Mouse (Mus musculus) embryonic facial prominence, embryonic 13.5 days (tissue): ENCODE results near the gene Med4. TPM values are rescaled to one million over a fixed set of nuclear protein-coding genes. Genes with fewer than 3 reads are reported as not detected.

ENCODE experiments used
- ATAC-seq: fragments of 200-750 bp; cut with Nextera tagmentation; 2 replicates; pipeline ENCODE4 v1.8.0; 2017; ENCODE audit warnings: low read depth; ENCODE audit not compliant: insufficient number of reproducible peaks, insufficient read depth, low FRiP score, low TSS enrichment
- H3K27ac ChIP-seq: fragments of 300-500 bp; sonication (generic); 2 replicates; pipeline ENCODE4 v1.5.1; 2015; ENCODE audit warnings: moderate library complexity, mild to moderate bottlenecking, inconsistent platforms
- H3K27me3 ChIP-seq: fragments of 300-500 bp; sonication (generic); 2 replicates; pipeline ENCODE4 v1.6.1; 2015; ENCODE audit warnings: mild to moderate bottlenecking, inconsistent platforms
- H3K36me3 ChIP-seq: fragments of 300-500 bp; sonication (generic); 2 replicates; pipeline ENCODE4 v1.6.1; 2015; ENCODE audit warnings: mild to moderate bottlenecking, inconsistent platforms
- H3K4me1 ChIP-seq: fragments of 300-500 bp; sonication (generic); 2 replicates; pipeline ENCODE4 v1.6.1; 2015; ENCODE audit warnings: inconsistent platforms
- H3K4me2 ChIP-seq: fragments of 300-500 bp; sonication (generic); 2 replicates; pipeline ENCODE4 v1.6.1; 2015; ENCODE audit warnings: moderate library complexity, mild to moderate bottlenecking, inconsistent platforms
- H3K4me3 ChIP-seq: fragments of 300-500 bp; sonication (generic); 2 replicates; pipeline ENCODE4 v1.5.1; 2015; ENCODE audit warnings: mild to moderate bottlenecking, inconsistent platforms
- H3K9ac ChIP-seq: fragments of 300-500 bp; sonication (generic); 2 replicates; pipeline ENCODE4 v1.6.1; 2015; ENCODE audit warnings: mild to moderate bottlenecking, inconsistent platforms
- H3K9me3 ChIP-seq: fragments of 300-500 bp; sonication (generic); 2 replicates; pipeline ENCODE4 v1.6.1; 2016; ENCODE audit warnings: inconsistent platforms
- WGBS: fragments of 180-500 bp; shearing (Covaris S2); methylation state at CpG from one replicate; pipeline ENCODE4 v1.1.7; 2015; ENCODE audit warnings: mixed read lengths; 5-methylcytosine and 5-hydroxymethylcytosine counted together
- polyA plus RNA-seq: library from polyadenylated mRNA; unstranded; fragments of >200 nt; fragmentation: Nextera tagmentation; extraction: Ambion mirVana; gene quantifications from 2 replicates; pipeline ENCODE4 v1.2.1, GENCODE M21; 2015

The Med4 gene
- polyA plus RNA-seq, 1 experiment from 2014 or later = 103 TPM

DNA sequence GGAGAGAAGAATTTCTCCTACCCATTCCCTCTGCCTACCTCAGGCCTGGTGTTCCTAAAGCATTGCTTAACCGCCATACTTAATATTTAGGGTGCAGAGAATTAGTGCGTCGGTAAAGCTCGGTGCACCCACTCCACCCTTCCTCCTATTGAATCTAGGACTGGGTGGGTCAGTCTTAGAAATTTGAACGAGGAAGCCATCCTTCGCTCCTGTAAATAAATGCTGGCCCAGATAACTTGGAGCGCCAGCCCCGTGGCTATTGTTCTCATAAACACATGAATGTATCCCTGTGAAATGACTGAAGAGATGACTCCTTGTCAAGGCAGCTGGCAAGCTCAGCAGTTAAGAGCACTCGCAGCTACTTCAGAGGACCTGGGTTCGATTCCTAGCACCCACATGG is 32.7 kb upstream of the Med4 start:
- Histone ChIP-seq H3K36me3 (no peaks in the 10 kb centered on the region), H3K9me3 (no peaks in the 10 kb centered on the region), H3K4me1 (peaks cover 48% of the 10 kb centered on the region), H3K27me3 (no peaks in the 10 kb centered on the region), H3K4me2 (no peak overlapping the region), H3K27ac (no peak overlapping the region), H3K4me3 (no peak overlapping the region), H3K9ac (no peak overlapping the region)
- no peak for ATAC-seq
- 92% methylated on average over 10 of the region's 10 CpGs for WGBS

DNA sequence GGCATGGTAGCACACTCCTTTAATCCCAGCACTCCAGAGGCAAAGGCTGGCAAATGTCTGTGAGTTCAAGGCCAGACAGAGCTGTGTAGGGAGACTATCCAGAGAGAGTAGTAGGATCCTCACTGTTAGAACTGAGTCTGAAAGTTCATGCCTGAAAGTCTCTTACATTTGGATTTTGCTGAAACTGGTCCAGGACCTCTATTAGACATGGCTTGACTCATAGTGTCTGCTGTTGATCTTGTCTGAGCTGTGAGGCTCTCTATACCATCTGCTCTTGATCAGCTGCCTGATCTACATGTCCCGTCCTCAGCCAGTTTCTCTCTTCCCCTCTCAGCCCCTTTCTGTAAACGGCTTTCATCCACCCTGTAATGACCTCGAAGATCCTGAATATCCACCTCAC is 31.5 kb upstream of the Med4 start:
- Histone ChIP-seq H3K9ac (no peak overlapping the region), H3K4me2 (no peak overlapping the region), H3K36me3 (no peaks in the 10 kb centered on the region), H3K27ac (no peak overlapping the region), H3K27me3 (no peaks in the 10 kb centered on the region), H3K4me3 (no peak overlapping the region), H3K4me1 (peaks cover 46% of the 10 kb centered on the region), H3K9me3 (no peaks in the 10 kb centered on the region)
- WGBS = 48% methylated on average over 3 of the region's 3 CpGs
- ATAC-seq = no peak

DNA sequence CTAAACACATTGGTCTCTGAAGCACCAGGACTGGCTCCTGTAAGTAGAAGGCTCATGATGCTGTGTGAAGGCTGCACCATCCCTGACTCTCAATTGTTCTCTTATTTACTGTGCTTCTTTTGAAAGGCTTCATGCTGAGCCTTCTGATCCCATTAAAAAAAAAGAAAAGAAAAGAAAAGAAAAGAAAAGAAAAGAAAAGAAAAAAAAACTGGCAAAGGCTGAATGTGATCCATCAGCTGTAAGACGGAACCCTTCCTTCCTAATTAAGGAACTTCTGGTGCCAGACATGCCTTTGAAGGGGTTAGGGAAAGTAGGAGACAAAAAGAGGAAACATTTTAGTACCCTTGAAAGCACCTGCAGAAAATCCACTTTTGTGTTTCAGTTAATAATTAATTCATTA is 30.1 kb upstream of the Med4 start:
- no peak overlapping the region for H3K4me3 ChIP-seq
- H3K36me3 ChIP-seq = no peaks in the 10 kb centered on the region
- H3K27me3 ChIP-seq = no peaks in the 10 kb centered on the region
- no peak for ATAC-seq
- H3K4me1 ChIP-seq = peaks cover 32% of the 10 kb centered on the region
- H3K9ac ChIP-seq = no peak overlapping the region
- H3K9me3 ChIP-seq = no peaks in the 10 kb centered on the region
- no peak overlapping the region for H3K27ac ChIP-seq
- WGBS = 73% methylated on average over 1 of the region's 1 CpGs
- no peak overlapping the region for H3K4me2 ChIP-seq

DNA sequence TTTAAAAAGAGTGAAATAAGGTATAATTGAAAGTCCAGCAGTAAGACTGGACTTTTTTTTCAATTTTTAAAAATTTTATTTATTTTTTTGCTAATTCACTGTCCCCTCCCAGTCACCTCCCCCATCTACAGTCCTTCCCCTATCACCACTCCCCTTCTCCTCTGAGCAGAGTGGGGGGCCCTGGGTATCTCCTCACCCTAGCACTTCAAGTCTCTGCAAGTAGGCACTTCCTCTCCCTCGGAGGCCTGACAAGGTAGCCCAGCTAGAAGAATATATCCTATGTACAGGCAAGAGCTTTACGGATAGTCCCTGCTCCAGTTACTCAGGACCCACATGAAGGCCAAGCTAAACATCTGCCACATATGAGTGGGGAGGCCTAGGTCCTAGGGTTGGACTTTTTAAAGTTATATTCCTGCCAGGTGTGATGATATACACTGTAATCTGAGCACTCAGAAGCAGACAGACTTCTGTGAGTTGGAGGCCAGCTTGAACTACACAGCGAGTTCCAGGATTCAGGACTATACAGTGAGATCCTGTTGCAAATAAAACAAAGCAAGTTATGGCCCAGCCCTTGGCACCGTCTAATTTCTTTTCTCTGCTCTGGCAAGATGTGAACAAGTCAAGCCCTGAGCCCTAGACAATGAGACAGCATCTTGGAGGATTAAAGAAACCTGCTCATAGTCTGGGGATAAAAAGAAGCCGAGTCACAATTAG is 26.2 kb upstream of the Med4 start:
- no peak overlapping the region for H3K4me3 ChIP-seq
- no peak overlapping the region for H3K4me2 ChIP-seq
- H3K27ac ChIP-seq = peak overlapping the region; percentile 44; the same call in 1 of the 2 replicates
- no peaks in the 10 kb centered on the region for H3K9me3 ChIP-seq
- no peak overlapping the region for H3K9ac ChIP-seq
- H3K36me3 ChIP-seq = no peaks in the 10 kb centered on the region
- peak; percentile 68 for ATAC-seq
- no peaks in the 10 kb centered on the region for H3K27me3 ChIP-seq
- 61% methylated on average over 5 of the region's 5 CpGs for WGBS
- H3K4me1 ChIP-seq = peaks cover 12% of the 10 kb centered on the region

DNA sequence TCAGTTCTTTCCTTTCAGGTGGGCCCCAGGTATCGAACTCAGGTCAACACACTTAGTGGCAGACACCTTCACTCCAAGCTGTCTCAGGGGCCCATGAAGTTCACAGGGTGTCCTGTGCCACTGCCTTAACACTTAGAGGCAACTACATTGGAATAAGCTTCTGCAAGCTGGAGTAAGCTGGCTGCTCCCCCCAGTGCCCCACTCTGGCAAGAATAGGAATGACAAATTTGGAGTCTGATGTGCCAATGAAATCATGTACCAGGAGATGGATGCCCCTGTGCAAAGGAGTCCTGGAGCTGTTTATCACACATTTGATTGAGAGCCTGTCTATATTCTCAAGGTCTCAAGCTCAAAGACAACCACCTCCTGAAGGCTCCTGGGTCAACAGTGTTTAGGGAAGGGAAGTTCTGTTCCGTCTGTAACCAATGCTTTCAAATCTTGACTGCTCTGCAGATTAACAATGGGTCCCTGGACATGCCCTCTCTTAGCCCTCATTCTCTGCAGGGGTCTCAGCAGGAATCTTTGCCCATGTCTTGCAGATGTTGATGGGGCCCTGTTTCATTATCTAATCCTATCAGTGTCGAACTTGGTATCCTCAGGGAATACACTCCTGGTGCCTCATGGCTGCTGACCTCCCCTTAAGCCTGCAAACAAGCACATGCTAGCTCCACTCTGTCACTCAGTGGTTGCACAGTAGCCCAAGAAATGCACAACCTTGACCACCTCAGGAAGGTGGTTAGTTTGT is 25.3 kb upstream of the Med4 start:
- Histone ChIP-seq H3K27me3 (no peaks in the 10 kb centered on the region), H3K4me3 (no peak overlapping the region), H3K4me1 (peaks cover 12% of the 10 kb centered on the region), H3K27ac (no peak overlapping the region), H3K9ac (no peak overlapping the region), H3K9me3 (no peaks in the 10 kb centered on the region), H3K36me3 (no peaks in the 10 kb centered on the region), H3K4me2 (no peak overlapping the region)
- no peak for ATAC-seq
- WGBS = 60% methylated on average over 3 of the region's 3 CpGs

DNA sequence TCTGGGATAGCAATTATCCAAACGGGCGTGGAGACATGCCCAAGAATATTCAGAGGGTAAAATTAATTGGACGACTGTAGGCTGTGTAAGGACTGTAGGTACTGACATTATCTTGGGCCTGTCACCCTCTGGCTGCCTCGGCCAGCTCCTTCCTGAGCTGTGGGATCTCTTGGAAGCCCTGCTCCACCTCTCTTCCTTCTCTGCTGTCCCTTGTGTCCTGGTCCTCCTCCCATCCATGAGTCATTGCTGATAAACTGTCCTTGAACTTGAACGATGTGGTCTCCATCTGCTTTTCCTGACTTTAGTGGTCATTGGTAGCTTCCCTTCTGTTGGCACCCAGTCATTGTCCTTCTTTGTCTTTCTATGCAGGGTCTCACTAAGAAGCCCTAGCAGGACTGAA is 23.2 kb upstream of the Med4 start:
- no peak for ATAC-seq
- peaks cover 5% of the 10 kb centered on the region for H3K4me1 ChIP-seq
- no peak overlapping the region for H3K9ac ChIP-seq
- no peak overlapping the region for H3K4me2 ChIP-seq
- WGBS = 62% methylated on average over 5 of the region's 5 CpGs
- H3K36me3 ChIP-seq = no peaks in the 10 kb centered on the region
- no peaks in the 10 kb centered on the region for H3K9me3 ChIP-seq
- H3K4me3 ChIP-seq = no peak overlapping the region
- H3K27me3 ChIP-seq = no peaks in the 10 kb centered on the region
- no peak overlapping the region for H3K27ac ChIP-seq

DNA sequence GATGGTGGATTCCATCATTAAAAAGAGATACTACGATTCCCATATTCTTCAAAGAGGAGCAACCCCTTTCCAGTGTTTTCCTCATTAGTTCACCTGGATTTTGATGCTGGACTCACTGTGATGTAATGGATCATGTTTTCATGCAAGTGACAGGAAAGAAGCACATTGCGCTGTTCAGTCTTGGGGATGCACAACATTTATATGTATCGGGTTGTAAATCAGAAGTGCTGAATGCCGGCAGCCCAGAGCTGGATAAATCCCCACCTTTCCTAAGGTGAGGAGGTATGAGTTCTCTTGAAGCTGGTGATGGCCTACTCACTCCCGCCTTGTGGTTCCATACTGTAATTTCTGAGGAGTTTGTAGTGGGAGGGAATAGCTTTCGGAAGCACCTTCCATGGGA is 16.5 kb upstream of the Med4 start:
- no peak for ATAC-seq
- H3K9me3 ChIP-seq = peaks cover 2% of the 10 kb centered on the region; the same call in 1 of the 2 replicates
- H3K4me2 ChIP-seq = no peak overlapping the region
- H3K27ac ChIP-seq = no peak overlapping the region
- H3K4me1 ChIP-seq = no peaks in the 10 kb centered on the region
- no peaks in the 10 kb centered on the region for H3K36me3 ChIP-seq
- H3K9ac ChIP-seq = no peak overlapping the region
- H3K4me3 ChIP-seq = no peak overlapping the region
- 92% methylated on average over 6 of the region's 6 CpGs for WGBS
- no peaks in the 10 kb centered on the region for H3K27me3 ChIP-seq

DNA sequence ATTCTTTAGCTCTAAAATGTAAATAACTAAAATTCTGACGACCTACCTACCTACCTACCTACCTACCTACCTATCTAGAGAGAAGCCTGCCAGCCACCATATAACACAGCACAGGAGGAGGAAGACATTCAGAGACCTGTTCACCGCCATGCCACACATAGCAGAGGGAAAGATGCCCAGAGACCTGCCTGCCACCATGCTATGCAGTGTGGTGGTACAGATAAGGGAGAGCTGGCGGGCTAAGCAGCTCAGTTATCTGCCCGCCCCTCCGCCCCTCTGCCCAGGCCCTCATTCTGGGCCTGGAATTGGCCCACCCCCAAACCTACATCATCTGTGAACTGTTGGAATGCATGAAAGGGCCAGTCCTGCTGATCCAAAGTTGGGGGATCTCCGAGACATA is 15.7 kb upstream of the Med4 start:
- peaks cover 2% of the 10 kb centered on the region; the same call in 1 of the 2 replicates for H3K9me3 ChIP-seq
- no peak overlapping the region for H3K9ac ChIP-seq
- H3K4me3 ChIP-seq = no peak overlapping the region
- H3K4me2 ChIP-seq = no peak overlapping the region
- H3K27ac ChIP-seq = no peak overlapping the region
- no peak for ATAC-seq
- H3K36me3 ChIP-seq = no peaks in the 10 kb centered on the region
- no peaks in the 10 kb centered on the region for H3K27me3 ChIP-seq
- 83% methylated on average over 6 of the region's 6 CpGs for WGBS
- H3K4me1 ChIP-seq = no peaks in the 10 kb centered on the region

DNA sequence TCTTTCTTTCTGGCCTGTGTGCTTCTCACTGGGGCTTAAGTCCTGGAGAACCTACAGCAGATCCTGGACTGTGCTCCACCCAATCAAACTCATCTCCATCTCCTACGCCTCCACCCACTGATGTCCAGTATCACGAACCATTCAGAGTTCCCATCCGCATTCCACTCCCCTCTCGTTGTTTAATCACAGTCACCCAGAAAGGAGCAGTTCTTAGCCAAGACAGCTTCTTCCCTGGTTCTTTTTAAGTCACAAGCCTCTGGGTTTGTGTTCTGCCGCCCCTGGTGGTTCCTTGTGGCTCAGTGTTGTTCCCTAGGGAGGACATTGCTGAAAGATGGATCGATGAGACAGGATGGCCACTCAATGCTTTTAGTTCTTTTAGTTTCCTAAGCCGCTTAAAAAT is 14.1 kb upstream of the Med4 start:
- Histone ChIP-seq H3K27ac (no peak overlapping the region), H3K4me1 (no peaks in the 10 kb centered on the region), H3K4me3 (no peak overlapping the region), H3K9me3 (peaks cover 2% of the 10 kb centered on the region; the same call in 1 of the 2 replicates), H3K4me2 (no peak overlapping the region), H3K36me3 (no peaks in the 10 kb centered on the region), H3K27me3 (no peaks in the 10 kb centered on the region), H3K9ac (no peak overlapping the region)
- WGBS = 74% methylated on average over 7 of the region's 7 CpGs
- no peak for ATAC-seq

DNA sequence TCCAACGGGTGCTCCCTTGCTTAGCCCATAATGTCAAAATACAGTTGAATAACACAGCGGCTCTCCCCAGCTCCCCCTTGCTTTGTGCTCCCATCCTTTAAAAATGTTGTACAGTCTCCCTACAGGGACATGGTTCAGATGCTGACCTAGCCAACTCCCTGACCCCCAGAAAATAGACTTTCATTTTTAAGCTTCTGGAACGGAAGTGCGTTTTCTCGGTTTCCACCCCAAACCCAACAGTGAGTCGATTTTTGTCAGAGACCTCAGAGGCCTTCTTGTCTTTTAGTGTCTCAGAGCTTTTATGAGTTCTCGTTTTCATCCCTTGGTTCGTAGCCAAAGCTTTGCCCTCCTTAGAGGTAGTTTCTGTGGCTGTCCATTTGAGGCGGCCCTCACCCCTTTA is 8.5 kb upstream of the Med4 start:
- Histone ChIP-seq H3K4me1 (peaks cover 19% of the 10 kb centered on the region), H3K27ac (no peak overlapping the region), H3K27me3 (no peaks in the 10 kb centered on the region), H3K4me2 (no peak overlapping the region), H3K9ac (no peak overlapping the region), H3K9me3 (no peaks in the 10 kb centered on the region), H3K4me3 (no peak overlapping the region), H3K36me3 (no peaks in the 10 kb centered on the region)
- 89% methylated on average over 9 of the region's 9 CpGs for WGBS
- no peak for ATAC-seq

DNA sequence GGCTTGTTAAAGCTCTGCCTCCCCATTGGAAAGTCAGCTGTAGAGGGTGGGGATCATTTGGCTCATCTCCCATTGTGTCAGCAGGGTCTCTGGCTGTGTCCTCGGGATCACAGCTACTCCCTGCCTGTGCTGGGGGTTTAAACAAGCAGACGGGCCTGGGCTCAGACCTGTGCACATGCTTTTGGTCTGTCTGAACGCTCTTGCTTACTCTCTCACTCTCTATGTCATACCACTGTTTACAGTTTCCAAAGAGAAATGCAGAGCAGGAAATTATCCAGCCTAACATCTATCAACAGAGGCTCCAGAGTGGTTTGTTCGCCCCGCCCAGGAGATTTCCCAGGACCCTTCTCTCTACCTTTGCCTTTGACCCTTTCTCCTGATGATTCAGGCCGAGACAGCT is 8.1 kb upstream of the Med4 start:
- H3K9ac ChIP-seq = no peak overlapping the region
- H3K27ac ChIP-seq = no peak overlapping the region; the same call in 1 of the 2 replicates
- 76% methylated on average over 6 of the region's 6 CpGs for WGBS
- no peaks in the 10 kb centered on the region for H3K9me3 ChIP-seq
- no peaks in the 10 kb centered on the region for H3K27me3 ChIP-seq
- no peak for ATAC-seq
- no peaks in the 10 kb centered on the region for H3K36me3 ChIP-seq
- H3K4me2 ChIP-seq = no peak overlapping the region
- H3K4me1 ChIP-seq = peaks cover 19% of the 10 kb centered on the region
- no peak overlapping the region for H3K4me3 ChIP-seq

DNA sequence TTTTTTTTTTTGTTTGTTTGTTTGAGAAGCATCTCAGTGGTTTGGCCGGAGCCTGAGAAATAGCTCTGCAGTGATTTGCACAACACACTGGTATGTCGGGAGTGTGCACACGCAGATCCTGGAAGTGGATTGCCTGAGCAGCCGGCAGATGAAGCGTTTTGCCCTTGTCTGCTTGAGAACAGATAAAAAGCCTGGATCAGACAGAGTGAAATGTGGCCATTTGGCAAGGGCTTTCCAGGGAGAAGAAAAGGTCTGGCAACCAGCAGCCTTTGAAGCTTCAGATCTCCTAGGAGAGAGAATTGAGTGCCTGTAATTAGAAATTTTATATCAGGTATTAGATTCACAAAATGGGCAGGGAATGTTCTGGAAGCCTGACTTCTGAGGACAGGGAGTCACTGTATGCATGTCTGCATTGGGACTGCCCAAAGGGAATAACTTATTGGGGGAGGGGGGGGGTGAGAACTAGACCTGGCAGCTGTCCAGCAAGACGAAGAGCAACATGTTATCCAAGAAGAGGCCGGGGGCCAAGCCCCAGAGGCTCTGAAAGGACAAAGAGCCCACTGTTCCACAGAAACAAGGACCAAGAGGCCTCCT is 7.1 kb upstream of the Med4 start:
- peak overlapping the region; percentile 57 for H3K27ac ChIP-seq
- ATAC-seq = peak; percentile 74; the same call in 1 of the 2 replicates
- no peaks in the 10 kb centered on the region for H3K36me3 ChIP-seq
- WGBS = 28% methylated on average over 7 of the region's 7 CpGs
- no peak overlapping the region for H3K4me3 ChIP-seq
- no peak overlapping the region for H3K4me2 ChIP-seq
- no peaks in the 10 kb centered on the region for H3K27me3 ChIP-seq
- peaks cover 19% of the 10 kb centered on the region for H3K4me1 ChIP-seq
- no peaks in the 10 kb centered on the region for H3K9me3 ChIP-seq
- no peak overlapping the region for H3K9ac ChIP-seq
